Mouse (Mus musculus) liver, embryonic 13.5 days (tissue): ENCODE results near the gene Olfr976. TPM values are rescaled to one million over a fixed set of nuclear protein-coding genes. Genes with fewer than 3 reads are reported as not detected.

Experiments used
- ATAC-seq: fragments of 200-750 bp; cut with Nextera tagmentation; 2 replicates; pipeline ENCODE4 v1.8.0; 2017; ENCODE audit warnings: low read depth, mild to moderate bottlenecking, moderate number of reproducible peaks, moderate library complexity
- DNase-seq: peaks from one replicate; pipeline ENCODE4 v3.0.0; 2022
- H3K27ac ChIP-seq: fragments of 300-500 bp; sonication (generic); 2 replicates; pipeline ENCODE4 v1.5.1; 2015; ENCODE audit warnings: moderate library complexity, mild to moderate bottlenecking, inconsistent platforms
- H3K27me3 ChIP-seq: fragments of 300-500 bp; sonication (generic); 2 replicates; pipeline ENCODE4 v1.6.1; 2015; ENCODE audit warnings: mild to moderate bottlenecking, inconsistent platforms
- H3K36me3 ChIP-seq: fragments of 300-500 bp; sonication (generic); 2 replicates; pipeline ENCODE4 v1.6.1; 2015; ENCODE audit warnings: mild to moderate bottlenecking, inconsistent platforms
- H3K4me1 ChIP-seq: fragments of 300-500 bp; sonication (generic); replicated peaks from 2 replicates; pipeline ENCODE4 v1.6.1; 2015; ENCODE audit warnings: inconsistent platforms
- H3K4me2 ChIP-seq: fragments of 300-500 bp; sonication (generic); 2 replicates; pipeline ENCODE4 v1.6.1; 2015; ENCODE audit warnings: inconsistent platforms, mild to moderate bottlenecking, moderate library complexity
- H3K4me3 ChIP-seq: fragments of 300-500 bp; sonication (generic); replicated peaks from 2 replicates; pipeline ENCODE4 v1.5.1; 2015; ENCODE audit warnings: mild to moderate bottlenecking, inconsistent platforms
- H3K9ac ChIP-seq: fragments of 300-500 bp; sonication (generic); 2 replicates; pipeline ENCODE4 v1.6.1; 2015; ENCODE audit warnings: mild to moderate bottlenecking, inconsistent platforms
- H3K9me3 ChIP-seq: fragments of 300-500 bp; sonication (generic); replicated peaks from 2 replicates; pipeline ENCODE4 v1.6.1; 2016; ENCODE audit warnings: inconsistent platforms
- WGBS: fragments of 180-500 bp; shearing (Covaris S2); methylation state at CpG from one replicate; pipeline ENCODE4 v1.1.7; 2015; ENCODE audit not compliant: insufficient replicate concordance; 5-methylcytosine and 5-hydroxymethylcytosine counted together
- polyA plus RNA-seq: library from polyadenylated mRNA; unstranded; fragments of >200 nt; fragmentation: Nextera tagmentation; extraction: Ambion mirVana; gene quantifications from 2 replicates; pipeline ENCODE4 v1.2.1, GENCODE M21; 2015

Gene Olfr976
- polyA plus RNA-seq, 1 experiment from 2014 or later = not detected

DNA sequence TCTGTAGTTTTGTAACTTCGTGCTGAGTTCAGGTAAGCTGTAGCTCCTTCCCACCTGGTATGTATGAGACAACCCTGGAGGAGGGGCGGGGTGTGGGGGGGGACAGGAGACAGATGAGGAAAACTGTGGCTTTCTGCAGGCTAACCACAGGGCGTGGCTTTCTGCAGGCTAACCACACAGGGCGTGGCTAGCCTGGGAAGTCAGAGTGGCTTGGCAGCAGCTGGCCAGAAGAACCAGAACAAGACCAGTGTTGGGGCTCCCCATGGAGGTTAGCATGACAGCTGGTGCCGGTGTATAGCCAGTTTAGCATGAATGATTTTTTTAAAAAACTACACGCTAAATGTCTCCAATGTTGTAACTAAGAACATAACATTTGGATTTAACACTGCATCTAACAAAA lies 55.8 kb downstream of the Olfr976 start:
- Histone ChIP-seq H3K27me3 (no peaks in the 10 kb centered on the region), H3K9me3 (no peaks in the 10 kb centered on the region), H3K4me3 (no peak overlapping the region), H3K36me3 (no peaks in the 10 kb centered on the region), H3K4me2 (no peak overlapping the region), H3K4me1 (no peaks in the 10 kb centered on the region), H3K27ac (no peak overlapping the region), H3K9ac (no peak overlapping the region)
- peak; percentile 39; the same call in 1 of the 2 replicates for ATAC-seq
- DNase-seq = peak; percentile 2
- WGBS = 25% methylated on average over 6 of the region's 6 CpGs

Other genes with a start within 250 kb of the Olfr976 start
- not detected in 2 replicates for gene Olfr965, start 249.8 kb downstream of the Olfr976 start, polyA plus RNA-seq
- gene Olfr150, start 230.2 kb downstream of the Olfr976 start, polyA plus RNA-seq = not detected in 2 replicates
- not detected in 2 replicates for gene Olfr967, start 214.9 kb downstream of the Olfr976 start, polyA plus RNA-seq
- not detected in 2 replicates for gene Olfr968, start 177.9 kb downstream of the Olfr976 start, polyA plus RNA-seq
- gene Olfr969, start 170.2 kb downstream of the Olfr976 start, polyA plus RNA-seq = not detected in 2 replicates
- not detected in 2 replicates for gene Olfr970, start 152.3 kb downstream of the Olfr976 start, polyA plus RNA-seq
- not detected in 2 replicates for gene Olfr971, start 124.3 kb downstream of the Olfr976 start, polyA plus RNA-seq
- gene Olfr972, start 94.7 kb downstream of the Olfr976 start, polyA plus RNA-seq = not detected in 2 replicates
- not detected in 2 replicates for gene Olfr229, start 53.8 kb downstream of the Olfr976 start, polyA plus RNA-seq
- gene Olfr974, start 23.6 kb downstream of the Olfr976 start, polyA plus RNA-seq = not detected in 2 replicates
- not detected in 2 replicates for gene Olfr975, start 9.1 kb downstream of the Olfr976 start, polyA plus RNA-seq
- not detected in 2 replicates for gene Olfr978, start 31.0 kb upstream of the Olfr976 start, polyA plus RNA-seq
- not detected in 2 replicates for gene Olfr979, start 42.3 kb upstream of the Olfr976 start, polyA plus RNA-seq
- not detected in 2 replicates for gene Olfr980, start 48.4 kb upstream of the Olfr976 start, polyA plus RNA-seq
- not detected in 2 replicates for gene Olfr981, start 60.3 kb upstream of the Olfr976 start, polyA plus RNA-seq
- not detected in 2 replicates for gene Olfr982, start 112.7 kb upstream of the Olfr976 start, polyA plus RNA-seq
- not detected in 2 replicates for gene Olfr983, start 132.5 kb upstream of the Olfr976 start, polyA plus RNA-seq
- gene Olfr984, start 153.1 kb upstream of the Olfr976 start, polyA plus RNA-seq = not detected in 2 replicates
- gene Olfr985, start 169.1 kb upstream of the Olfr976 start, polyA plus RNA-seq = not detected in 2 replicates
- not detected in 2 replicates for gene Tmem225, start 187.0 kb upstream of the Olfr976 start, polyA plus RNA-seq
- not detected in 2 replicates for gene Olfr986, start 219.8 kb upstream of the Olfr976 start, polyA plus RNA-seq
- gene Zfp202, start 231.2 kb upstream of the Olfr976 start, polyA plus RNA-seq = 0.93 and 0.97 TPM in 2 replicates